ENCODE assay signal across 8 mouse cellular contexts in the genomic region with DNA sequence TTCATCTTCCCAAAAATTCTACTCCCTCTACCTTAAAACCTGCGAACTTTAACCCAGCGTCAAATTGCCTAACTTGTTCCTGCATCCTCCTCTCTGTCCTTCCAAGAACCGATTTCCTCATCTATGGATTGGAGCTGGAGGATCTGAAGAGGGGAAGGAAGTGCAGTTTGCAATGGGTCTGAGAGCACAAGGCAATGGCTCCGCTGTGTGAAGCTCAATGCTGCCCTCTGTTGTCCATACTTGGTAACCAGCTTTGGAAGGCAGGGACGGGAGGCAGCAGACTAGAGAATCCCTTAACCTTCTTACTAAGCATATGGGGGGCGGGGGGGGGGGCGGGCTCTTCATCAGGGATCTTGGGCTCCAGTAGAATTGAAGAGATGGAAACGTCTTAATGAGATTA. TPM values are rescaled to one million over a fixed set of nuclear protein-coding genes. Genes with fewer than 3 reads are reported as not detected.
DNase-seq lines count a peak whose midpoint lies in the region; TF ChIP-seq lines count a peak whose summit lies in the region.
"Had no signal": no experiment of that assay in that cellular context is flagged by ENCODE, and none has a peak within 500 bp of the region (broad histone marks: within the 10 kb centered on the region; RNA-seq: fewer than 3 reads in every experiment).

No protein-coding gene starts in this region.

- DNase-seq in adipocyte (ENCODE audit: low spot score), result peak; percentile 82
- DNase-seq in heart, postnatal 14 days, result peak; percentile 64 to 81
- peak; percentile 58 for DNase-seq in layer of hippocampus, adult 9-11 months
- peak; percentile 84 for DNase-seq in lung, postnatal 36 days
- DNase-seq in retina, postnatal 7 days (ENCODE audit: low read depth, low spot score), result peak; percentile 90

- no peak for TF ChIP-seq EP300 in ES-Bruce4 (IDR thresholded peaks at IDR 0.05; ENCODE audit: insufficient read depth, low read depth, low read length)

- peak; percentile 99 for TF ChIP-seq CTCF in ES-Bruce4 (IDR thresholded peaks at IDR 0.05; ENCODE audit: low read depth, low read length)
- peak; percentile 96 for TF ChIP-seq CTCF in cortical plate, adult 2 months (IDR thresholded peaks at IDR 0.05; ENCODE audit: extremely low read depth, insufficient read depth, low read length)

- H3K4me1 ChIP-seq in ES-Bruce4 (ENCODE audit: control insufficient read depth, insufficient read depth, low read length), result no peaks in the 10 kb centered on the region
- no peaks in the 10 kb centered on the region; the same call in 1 of the 2 replicates for H3K4me1 ChIP-seq in cortical plate, adult 2 months (ENCODE audit: control insufficient read depth, insufficient read depth, low read length)

- H3K36me3 ChIP-seq in ES-Bruce4 (ENCODE audit: control insufficient read depth, insufficient read depth, low read length, poor library complexity, severe bottlenecking), result no peaks in the 10 kb centered on the region
- H3K36me3 ChIP-seq: limb, embryonic 15.5 days had no signal

- H3K27ac ChIP-seq in ES-Bruce4 (ENCODE audit: insufficient read depth, low read length), result no peak overlapping the region
- H3K27ac ChIP-seq in cortical plate, adult 2 months (ENCODE audit: insufficient read depth, low read length), result no peak overlapping the region
- H3K27ac ChIP-seq: limb, embryonic 15.5 days had no signal

- H3K9ac ChIP-seq in ES-Bruce4 (ENCODE audit: low read depth, poor library complexity, severe bottlenecking), result no peak overlapping the region
- H3K9ac ChIP-seq: limb, embryonic 15.5 days had no signal

- no peak for TF ChIP-seq POLR2A in ES-Bruce4 (IDR thresholded peaks at IDR 0.05; ENCODE audit: insufficient read depth, low read length)
- no peak for TF ChIP-seq POLR2A in cortical plate, adult 2 months (IDR thresholded peaks at IDR 0.05; ENCODE audit: extremely low read depth, insufficient read depth, low read length)

- no peaks in the 10 kb centered on the region for H3K9me3 ChIP-seq in ES-Bruce4 (replicated peaks; ENCODE audit: control insufficient read depth, insufficient read depth, low read length, poor library complexity, severe bottlenecking)
- H3K9me3 ChIP-seq: limb, embryonic 15.5 days had no signal

- peaks cover 7% of the 10 kb centered on the region for H3K27me3 ChIP-seq in ES-Bruce4 (ENCODE audit: control insufficient read depth, insufficient read depth, low read length, poor library complexity, severe bottlenecking)

- intact Hi-C loops in heart, postnatal 14 days (cut with DNase I), result loop anchor here (1.0 to 2.0 kb wide), 2 partner anchors 78 to 250 kb away; no protein-coding TSS in a partner anchor

- no peak overlapping the region for H3K4me3 ChIP-seq in ES-Bruce4 (ENCODE audit: low read depth, low read length)
- no peak overlapping the region for H3K4me3 ChIP-seq in cortical plate, adult 2 months (ENCODE audit: insufficient read depth, low read length)
- H3K4me3 ChIP-seq: limb, embryonic 15.5 days had no signal

RNA-seq across cellular contexts. Expression of a gene that starts 37.0 kb away (rescaled TPM):
- 1.9 and 2.7 TPM in 2 replicates for polyA plus RNA-seq in ES-Bruce4 (2011; ENCODE audit: insufficient read depth, insufficient read length, low read depth, missing spikeins)
- polyA plus RNA-seq in cortical plate, adult 2 months (2012; rRNA removed), result 133 and 159 TPM in 2 replicates
- under 1 TPM; 0.53 to 0.78 TPM for total RNA-seq in heart, postnatal 14 days (2021)

RNA-seq across cellular contexts. Expression of a gene that starts 41.0 kb away (rescaled TPM):
- polyA plus RNA-seq in ES-Bruce4 (2011; ENCODE audit: insufficient read depth, insufficient read length, low read depth, missing spikeins), result 0.70 and 0.88 TPM in 2 replicates
- polyA plus RNA-seq in cortical plate, adult 2 months (2012; rRNA removed), result 0.04 and 0.09 TPM in 2 replicates
- total RNA-seq in heart, postnatal 14 days (2021), result not detected

Comparison
In these comparisons a context has a peak if more than half of its experiments do, and no peak if none do; other contexts are left out.
1. RNA of a gene that starts 37.0 kb away (polyA plus RNA-seq): 133 to 159 TPM in cortical plate, adult 2 months; 1.9 to 2.7 TPM in ES-Bruce4; every median in the first group is over 10 times any median in the second.
2. Peak in every context shown above with its lines, with median percentiles within 50 percentile points of each other: DNase-seq.